Mouse (Mus musculus) limb, embryonic 14.5 days (tissue): ENCODE measurements around the gene Capn13. TPM values are rescaled to one million over a fixed set of nuclear protein-coding genes. Genes with fewer than 3 reads are reported as not detected.

Source experiments
- ATAC-seq: fragments of 200-750 bp; cut with Nextera tagmentation; 2 replicates; pipeline ENCODE4 v1.8.0; 2017; ENCODE audit warnings: low read depth, moderate number of reproducible peaks, moderate TSS enrichment; ENCODE audit not compliant: low FRiP score
- DNase-seq: peaks from one replicate; pipeline ENCODE4 v3.0.0-alpha.2; 2015; ENCODE audit warnings: low spot score
- H3K27ac ChIP-seq: fragments of 300-500 bp; sonication (generic); replicated peaks from 2 replicates; pipeline ENCODE4 v1.5.1; 2014; ENCODE audit warnings: low read depth, mild to moderate bottlenecking, low read length, moderate library complexity, mixed read lengths
- H3K27me3 ChIP-seq: fragments of 300-500 bp; sonication (generic); 2 replicates; pipeline ENCODE4 v1.6.1; 2014; ENCODE audit warnings: low read length, mixed read lengths; ENCODE audit not compliant: control insufficient read depth, insufficient read depth
- H3K36me3 ChIP-seq: fragments of 300-500 bp; sonication (generic); 2 replicates; pipeline ENCODE4 v1.6.1; 2014; ENCODE audit warnings: mild to moderate bottlenecking, low read length, moderate library complexity, mixed read lengths; ENCODE audit not compliant: control insufficient read depth, insufficient read depth
- H3K4me1 ChIP-seq: fragments of 300-500 bp; sonication (generic); 2 replicates; pipeline ENCODE4 v1.6.1; 2014; ENCODE audit warnings: antibody characterized with exemption, low read length, mixed read lengths; ENCODE audit not compliant: control insufficient read depth, insufficient read depth
- H3K4me2 ChIP-seq: fragments of 300-500 bp; sonication (generic); replicated peaks from 2 replicates; pipeline ENCODE4 v1.6.1; 2014; ENCODE audit warnings: low read depth, mild to moderate bottlenecking, low read length, moderate library complexity; ENCODE audit not compliant: severe bottlenecking
- H3K4me3 ChIP-seq: fragments of 300-500 bp; sonication (generic); replicated peaks from 2 replicates; pipeline ENCODE4 v1.5.1; 2014; ENCODE audit warnings: low read length
- H3K9ac ChIP-seq: fragments of 300-500 bp; sonication (generic); 2 replicates; pipeline ENCODE4 v1.6.1; 2014; ENCODE audit warnings: mild to moderate bottlenecking, low read depth, low read length, moderate library complexity; ENCODE audit not compliant: severe bottlenecking
- H3K9me3 ChIP-seq: fragments of 300-500 bp; sonication (generic); 2 replicates; pipeline ENCODE4 v1.6.1; 2016; ENCODE audit warnings: low read length; ENCODE audit not compliant: control insufficient read depth
- POLR2A ChIP-seq: fragments of 200-500 bp; IDR thresholded peaks from 2 replicates; pipeline ENCODE4 v1.8.0; 2012; ENCODE audit warnings: inconsistent platforms, mild to moderate bottlenecking, moderate library complexity, borderline replicate concordance; ENCODE audit not compliant: insufficient read depth, insufficient read length; ENCODE audit errors: extremely low read depth
- WGBS: fragments of 180-500 bp; shearing (Covaris S2); extraction: QIAGEN DNeasy Blood & Tissue Kit; methylation state at CpG from one replicate; pipeline ENCODE4 v1.1.7; 2014; 5-methylcytosine and 5-hydroxymethylcytosine counted together
- polyA plus RNA-seq, 2 experiments: library from polyadenylated mRNA; depleted of rRNA in 1 of 2; stranded (reverse) in 1 of 2; unstranded in 1 of 2; fragments of >200 nt; fragmentation: Nextera tagmentation in 1 of 2; extraction: Ambion mirVana in 1 of 2; gene quantifications; 2 replicates each; pipeline versions ENCODE4 v1.2.1 to v1.2.3; 2012 to 2014

Gene Capn13
- polyA plus RNA-seq, 2 experiments, result not detected

DNA sequence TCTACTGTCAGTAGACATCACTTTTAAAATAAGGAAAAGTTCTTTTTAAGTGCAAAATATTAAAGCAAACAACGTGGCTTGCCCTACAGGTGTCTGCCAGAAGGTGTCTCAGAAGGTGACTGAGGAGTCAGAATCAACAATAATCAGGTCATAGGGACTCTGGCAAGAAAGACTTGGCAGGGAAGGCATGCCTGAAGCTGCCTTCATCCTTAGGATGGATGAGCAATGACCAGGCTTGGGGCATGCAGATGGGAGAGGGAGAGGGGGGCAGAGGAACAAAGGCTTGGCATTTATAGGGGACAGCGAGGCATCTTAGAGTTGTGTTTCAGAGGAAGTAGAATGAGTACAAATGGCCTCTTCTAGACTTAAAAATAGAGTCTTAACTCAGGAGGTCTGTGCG, 76.7 kb downstream of the Capn13 start:
- no peak overlapping the region for H3K4me2 ChIP-seq
- DNase-seq (no peak), ATAC-seq (no peak)
- no peak overlapping the region for H3K27ac ChIP-seq
- 76% methylated on average over 3 of the region's 3 CpGs for WGBS
- no peak overlapping the region for H3K4me3 ChIP-seq
- no peaks in the 10 kb centered on the region for H3K27me3 ChIP-seq
- no peaks in the 10 kb centered on the region for H3K36me3 ChIP-seq
- no peak for TF ChIP-seq POLR2A
- H3K9me3 ChIP-seq, result no peaks in the 10 kb centered on the region
- H3K4me1 ChIP-seq, result peaks cover 3% of the 10 kb centered on the region; the same call in 1 of the 2 replicates
- H3K9ac ChIP-seq, result no peak overlapping the region

DNA sequence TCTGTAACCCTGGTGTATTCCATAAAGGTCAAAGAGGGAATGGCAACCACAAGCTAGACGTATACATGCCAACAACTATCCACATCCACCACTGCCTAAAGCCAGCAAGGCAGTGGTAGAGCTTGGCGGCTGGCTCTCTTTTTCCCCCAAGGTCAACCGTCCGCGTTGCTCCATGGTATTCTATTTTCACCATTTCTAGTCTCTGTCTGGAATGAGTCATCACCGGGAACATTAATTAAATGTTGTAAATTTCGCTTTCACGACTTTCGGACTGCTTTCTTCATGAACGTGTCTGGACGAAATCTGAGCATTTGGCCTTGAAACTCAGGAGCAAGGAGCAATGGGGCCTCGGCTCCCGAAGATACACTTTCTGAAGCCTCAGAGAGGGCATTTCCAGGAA, 85.9 kb downstream of the Capn13 start:
- Histone ChIP-seq H3K9me3 (no peaks in the 10 kb centered on the region), H3K9ac (no peak overlapping the region), H3K27me3 (no peaks in the 10 kb centered on the region), H3K36me3 (no peaks in the 10 kb centered on the region), H3K4me2 (no peak overlapping the region), H3K4me3 (no peak overlapping the region), H3K4me1 (peaks cover 8% of the 10 kb centered on the region; the same call in 1 of the 2 replicates), H3K27ac (no peak overlapping the region)
- ATAC-seq (no peak), DNase-seq (no peak)
- WGBS, result 71% methylated on average over 13 of the region's 13 CpGs
- TF ChIP-seq POLR2A, result no peak

DNA sequence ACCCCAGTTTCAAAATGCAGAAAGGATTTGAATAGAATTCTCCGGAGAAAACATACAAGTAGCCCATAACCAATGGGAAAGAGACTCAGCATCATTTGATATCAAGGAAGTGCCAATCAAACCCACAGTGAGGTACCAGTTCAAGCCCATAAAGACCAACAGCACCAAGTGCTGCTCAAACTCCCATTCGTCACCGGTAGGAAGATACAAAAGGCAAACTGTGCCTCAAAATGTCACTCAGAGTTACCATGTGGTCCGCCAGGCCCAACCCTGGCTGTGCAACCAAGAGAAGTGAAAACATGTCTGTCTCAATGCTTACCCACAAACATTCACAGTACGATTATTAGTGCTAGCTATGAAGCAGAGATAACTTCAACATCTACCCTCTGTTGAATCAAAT, 89.2 kb downstream of the Capn13 start:
- Histone ChIP-seq H3K9ac (no peak overlapping the region), H3K27me3 (no peaks in the 10 kb centered on the region), H3K4me2 (no peak overlapping the region), H3K9me3 (no peaks in the 10 kb centered on the region), H3K27ac (no peak overlapping the region), H3K4me1 (peaks cover 8% of the 10 kb centered on the region; the same call in 1 of the 2 replicates), H3K36me3 (no peaks in the 10 kb centered on the region), H3K4me3 (no peak overlapping the region)
- ATAC-seq (no peak), DNase-seq (no peak)
- no peak for TF ChIP-seq POLR2A
- 90% methylated on average over 5 of the region's 5 CpGs for WGBS

DNA sequence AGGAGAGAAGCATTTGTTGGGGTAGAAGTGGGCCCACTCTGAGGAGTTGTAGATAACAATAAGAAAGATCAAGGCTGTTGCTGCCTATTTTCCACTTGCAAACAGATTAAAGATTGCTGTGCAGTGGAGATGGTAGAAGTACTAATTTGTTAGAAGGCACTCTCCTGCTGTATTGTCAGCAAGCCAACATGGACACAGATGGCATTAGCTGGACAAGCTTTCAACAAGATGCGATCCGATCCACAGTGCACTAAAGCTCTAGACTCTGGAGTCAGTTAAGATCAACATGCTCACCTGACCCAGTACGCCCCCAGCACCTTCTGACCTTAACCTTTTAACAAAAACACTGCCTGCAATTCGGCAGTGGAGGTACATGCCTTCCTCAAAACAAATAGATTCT, 92.0 kb downstream of the Capn13 start:
- Histone ChIP-seq H3K9ac (no peak overlapping the region), H3K4me3 (no peak overlapping the region), H3K27me3 (peaks cover 8% of the 10 kb centered on the region), H3K9me3 (no peaks in the 10 kb centered on the region), H3K4me1 (no peaks in the 10 kb centered on the region), H3K27ac (no peak overlapping the region), H3K36me3 (no peaks in the 10 kb centered on the region), H3K4me2 (no peak overlapping the region)
- 84% methylated on average over 4 of the region's 4 CpGs for WGBS
- TF ChIP-seq POLR2A, result no peak
- DNase-seq (no peak), ATAC-seq (no peak)

DNA sequence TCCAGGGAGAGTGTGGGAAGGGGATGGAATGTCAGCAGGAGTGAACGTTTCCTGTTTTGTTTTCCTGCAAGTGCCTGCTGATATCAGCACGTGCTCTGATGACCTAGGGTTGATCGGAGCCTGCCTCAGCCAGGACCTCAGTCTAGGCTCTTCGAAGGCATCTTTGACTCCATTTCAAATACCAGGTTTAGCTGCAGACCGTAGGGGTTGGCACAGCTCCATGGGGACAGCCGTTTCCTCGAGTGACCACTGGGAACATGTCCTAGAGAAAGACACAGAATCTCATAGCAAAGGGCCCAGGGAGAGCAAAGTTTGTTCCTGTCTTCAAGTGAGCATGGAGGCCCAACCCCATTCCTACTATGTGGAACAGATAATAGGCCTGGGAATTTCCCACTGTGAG, 94.0 kb downstream of the Capn13 start:
- Histone ChIP-seq H3K36me3 (no peaks in the 10 kb centered on the region), H3K27me3 (peaks cover 11% of the 10 kb centered on the region), H3K27ac (no peak overlapping the region), H3K4me3 (no peak overlapping the region), H3K9ac (no peak overlapping the region), H3K4me1 (no peaks in the 10 kb centered on the region), H3K4me2 (no peak overlapping the region), H3K9me3 (no peaks in the 10 kb centered on the region)
- no peak for TF ChIP-seq POLR2A
- ATAC-seq (no peak), DNase-seq (no peak)
- 72% methylated on average over 7 of the region's 7 CpGs for WGBS

DNA sequence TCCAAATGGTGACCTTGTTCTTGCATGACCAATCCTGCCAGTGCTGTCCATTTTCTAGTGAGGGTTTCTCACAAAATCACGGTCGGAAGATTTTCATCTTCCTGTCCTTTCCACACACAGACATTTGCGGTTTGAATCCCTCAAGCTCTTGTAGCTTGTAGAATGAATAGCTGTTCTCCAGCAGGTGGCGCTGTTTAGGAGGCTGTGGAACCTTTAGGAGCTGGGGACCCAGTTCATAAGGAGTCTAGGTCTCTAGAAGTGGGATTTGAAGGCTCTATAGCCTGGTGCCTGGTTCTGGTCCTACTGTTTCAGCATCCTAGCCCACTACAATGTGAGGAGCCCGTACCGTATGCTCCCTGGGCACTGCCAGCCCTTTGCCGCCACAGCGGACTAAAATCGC, 95.0 kb downstream of the Capn13 start:
- peak; percentile 42 for DNase-seq
- 57% methylated on average over 9 of the region's 9 CpGs for WGBS
- H3K36me3 ChIP-seq, result no peaks in the 10 kb centered on the region
- no peak for ATAC-seq
- peaks cover 11% of the 10 kb centered on the region for H3K27me3 ChIP-seq
- no peaks in the 10 kb centered on the region for H3K4me1 ChIP-seq
- no peak for TF ChIP-seq POLR2A
- no peak overlapping the region for H3K9ac ChIP-seq
- no peak overlapping the region for H3K4me3 ChIP-seq
- no peak overlapping the region for H3K27ac ChIP-seq
- H3K4me2 ChIP-seq, result no peak overlapping the region
- no peaks in the 10 kb centered on the region for H3K9me3 ChIP-seq
